Mouse (Mus musculus): ENCODE measurements around the gene Id1. TPM values are rescaled to one million over a fixed set of nuclear protein-coding genes. Genes with fewer than 3 reads are reported as not detected.
A peak's percentile ranks its signal among the peaks of the same experiment; 100 is the strongest.

Gene Id1
- polyA plus RNA-seq, 1 experiment, result 81.5 TPM

DNA sequence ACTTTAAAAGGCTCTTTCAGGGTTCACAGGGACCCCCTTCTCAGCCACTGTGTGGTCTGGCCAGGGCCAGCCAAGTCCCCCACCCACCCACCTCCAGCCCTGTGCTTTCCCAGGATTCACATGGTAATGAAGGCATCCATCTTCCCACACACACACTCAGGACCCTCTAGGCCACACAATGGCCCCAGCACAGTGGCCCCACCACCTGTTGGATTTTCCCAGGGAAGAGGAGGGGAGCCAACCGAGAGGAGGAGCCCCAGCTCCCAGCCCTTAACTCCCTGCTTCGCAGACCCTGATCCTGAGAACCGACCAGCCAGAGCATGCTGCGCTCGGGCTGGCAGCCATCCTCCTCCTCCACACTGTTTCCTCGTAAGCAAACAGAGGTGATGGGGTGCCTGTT, 18.0 kb upstream of the Id1 start:
- DNase-seq (ENCODE audit: extremely low spot score in 1 of 2, low spot score in 1 of 2), result no peak

DNA sequence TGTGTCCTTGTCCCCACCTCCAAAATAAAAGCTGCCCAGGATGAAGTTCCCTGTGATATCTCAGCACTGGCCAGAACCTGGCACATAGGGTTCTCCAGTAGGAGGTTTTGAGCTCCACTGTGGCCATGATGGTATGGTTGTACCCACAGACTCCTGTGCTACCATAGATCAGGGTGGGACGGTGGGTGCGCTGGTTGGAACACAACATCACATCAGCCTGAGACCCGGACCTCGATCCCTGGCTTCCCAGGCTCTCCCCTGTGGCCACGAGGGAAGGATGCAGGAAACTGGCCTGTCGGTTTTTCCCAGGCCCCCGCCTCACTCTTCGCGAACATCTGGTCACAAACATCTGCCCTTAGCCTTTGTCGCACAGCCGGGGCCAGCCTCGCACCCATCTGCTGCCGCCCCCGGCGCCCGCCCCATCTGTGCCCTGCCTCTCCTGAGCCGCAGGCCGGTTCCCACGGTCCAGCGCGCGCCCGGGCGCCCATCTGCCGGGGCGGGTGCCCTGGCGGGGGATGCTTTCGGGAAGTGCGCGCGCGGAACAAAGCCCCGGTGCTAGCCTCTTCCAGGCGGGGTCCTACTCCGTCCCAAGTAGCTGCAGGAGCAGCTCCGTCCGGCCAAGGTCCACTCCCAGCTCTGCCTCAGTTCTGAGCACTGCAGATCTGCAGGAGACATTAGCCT, 12.3 kb upstream of the Id1 start:
- no peak for DNase-seq (ENCODE audit: extremely low spot score in 1 of 2, low spot score in 1 of 2)

GRCm38 (mm10) chr2:152724332-152724723, 11.7 kb upstream of the Id1 start:
- DNase-seq (ENCODE audit: extremely low spot score in 1 of 2, low spot score in 1 of 2), result no peak

DNA sequence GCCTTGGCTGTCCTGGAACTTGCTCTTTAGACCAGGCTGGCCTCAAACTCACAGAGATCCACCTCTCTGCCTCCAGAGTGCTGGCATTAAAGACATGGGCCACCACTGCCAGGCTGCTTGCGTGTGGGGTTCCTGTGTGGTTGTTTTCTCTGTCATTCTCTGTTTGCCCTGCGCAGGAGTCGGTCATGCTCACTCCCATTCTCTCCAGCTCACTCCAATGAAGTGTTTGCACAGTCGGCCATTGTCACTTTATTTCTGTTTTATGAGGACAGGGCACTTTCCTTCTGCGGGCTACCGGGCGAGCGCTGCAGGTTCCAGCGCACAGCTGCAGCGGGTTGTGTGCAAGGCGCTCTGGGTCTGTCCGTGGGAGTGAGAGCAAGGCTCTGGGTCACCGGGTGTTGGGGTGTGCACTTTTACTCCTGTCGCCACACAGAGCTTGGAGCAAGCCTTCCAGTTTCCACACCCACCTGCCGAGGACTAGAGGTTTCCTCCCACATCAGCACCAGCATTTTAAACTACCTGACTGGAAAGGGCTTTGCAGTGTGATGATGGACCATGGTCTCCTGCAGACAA, 10.8 kb upstream of the Id1 start:
- no peak for DNase-seq (ENCODE audit: extremely low spot score in 1 of 2, low spot score in 1 of 2)

- no peak for DNase-seq (ENCODE audit: extremely low spot score in 1 of 2, low spot score in 1 of 2)
These were observed 9.8 kb upstream of the Id1 start for GRCm38 (mm10) chr2:152726213-152726612.

DNA sequence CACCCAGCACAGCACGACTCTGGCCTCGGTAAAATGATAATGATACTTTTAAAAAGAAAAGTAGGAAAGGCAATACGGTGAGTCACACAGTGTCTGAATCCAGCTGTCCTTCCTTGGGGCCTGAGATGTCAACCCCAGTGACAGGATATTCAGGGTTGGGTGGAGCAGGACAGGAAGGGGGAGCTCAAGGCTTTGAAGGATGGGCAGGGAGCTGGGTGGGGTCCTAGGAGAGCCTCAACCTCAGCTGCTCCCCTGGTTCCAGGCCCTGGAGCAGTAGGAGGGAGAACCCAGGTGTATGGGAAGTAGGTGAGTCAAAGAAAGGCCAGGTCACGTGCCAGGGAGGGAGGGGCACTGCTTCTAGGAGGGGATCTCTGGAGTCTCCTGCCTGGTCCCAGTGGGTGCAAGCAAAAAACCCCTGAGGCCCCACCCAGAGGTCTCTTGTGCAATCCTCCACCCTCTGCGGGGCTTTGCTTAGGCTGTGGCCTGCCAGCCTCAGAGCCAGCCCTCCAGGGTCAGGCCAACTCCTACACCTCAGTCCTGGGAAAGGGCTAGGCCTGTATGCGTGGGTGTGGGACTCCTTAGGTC, 9.2 kb upstream of the Id1 start:
- DNase-seq (ENCODE audit: extremely low spot score in 1 of 2, low spot score in 1 of 2), result no peak

- no peak for DNase-seq (ENCODE audit: extremely low spot score in 1 of 2, low spot score in 1 of 2)
These were observed 8.1 kb upstream of the Id1 start for GRCm38 (mm10) chr2:152727795-152728510.

- DNase-seq (ENCODE audit: extremely low spot score in 1 of 2, low spot score in 1 of 2), result no peak
These were observed 7.5 kb upstream of the Id1 start for GRCm38 (mm10) chr2:152728594-152728993.

DNA sequence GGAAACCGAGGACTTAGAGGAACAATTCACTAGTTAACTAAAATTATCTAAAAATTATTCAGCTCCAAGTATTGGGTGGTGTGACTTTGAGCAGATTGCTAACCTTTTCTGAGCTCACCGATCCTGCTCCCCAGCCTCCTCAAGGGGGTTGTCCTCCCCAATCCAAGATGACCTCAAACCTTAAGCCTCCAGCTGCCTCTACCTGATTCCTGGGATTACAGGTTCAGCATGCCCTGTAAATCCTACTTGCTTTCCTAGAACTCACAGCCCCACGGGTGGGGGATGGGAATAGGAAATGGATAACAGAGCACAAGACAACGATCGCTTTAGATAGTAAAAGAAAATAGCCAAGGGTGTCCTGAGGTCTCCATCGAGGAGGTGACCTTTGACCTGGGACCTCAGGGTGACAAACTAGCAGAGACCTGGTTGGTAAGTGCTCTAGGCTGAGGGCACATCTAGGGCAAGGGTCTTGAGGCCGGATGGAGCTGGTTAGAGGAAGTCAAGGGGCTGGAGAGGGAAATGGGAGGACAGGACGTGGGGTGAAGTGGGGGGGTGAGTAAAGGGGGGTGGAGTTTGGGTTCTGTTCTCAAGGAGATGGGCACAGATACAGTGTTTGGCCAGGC, 6.9 kb upstream of the Id1 start:
- DNase-seq (ENCODE audit: extremely low spot score in 1 of 2, low spot score in 1 of 2), result no peak

DNA sequence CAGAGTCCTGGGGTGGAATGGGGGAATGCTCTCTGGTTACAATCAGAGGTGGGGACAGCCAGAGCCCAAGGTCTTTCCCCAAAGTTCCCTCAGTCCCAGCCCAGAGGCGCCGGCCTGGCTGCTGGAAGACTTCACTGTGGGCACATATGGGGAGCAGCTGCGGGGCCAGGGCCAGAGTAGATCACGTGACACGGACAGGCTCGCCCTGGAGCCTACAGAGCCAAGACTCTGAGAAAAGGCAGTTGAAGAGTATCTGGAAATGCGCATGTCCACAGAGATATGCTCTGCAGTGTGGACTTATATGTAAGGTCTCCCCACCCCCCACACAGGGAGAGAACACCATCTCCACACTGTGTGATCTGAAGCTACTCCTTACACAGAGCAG, 6.4 kb upstream of the Id1 start:
- DNase-seq (ENCODE audit: extremely low spot score in 1 of 2, low spot score in 1 of 2), result no peak

DNA sequence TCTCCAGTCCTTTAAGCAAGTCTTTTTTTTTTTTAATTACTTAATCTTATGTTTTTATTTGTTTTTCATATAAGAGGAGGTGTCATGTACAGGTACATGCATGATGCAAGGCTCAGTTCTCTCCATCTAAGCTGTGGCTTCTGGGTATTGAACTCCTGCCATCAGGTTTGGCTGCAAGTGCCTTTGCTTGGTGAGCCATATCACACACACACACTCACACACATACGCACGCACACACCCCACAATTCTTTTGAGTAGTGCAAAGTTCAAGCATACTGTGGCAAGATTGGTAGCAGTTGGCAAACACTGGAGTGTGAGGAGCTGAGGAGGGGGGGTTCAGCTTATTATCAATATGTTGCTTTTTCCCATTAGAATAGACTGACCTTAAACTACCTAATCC, 2.9 kb upstream of the Id1 start:
- no peak for DNase-seq (ENCODE audit: extremely low spot score in 1 of 2, low spot score in 1 of 2)

DNA sequence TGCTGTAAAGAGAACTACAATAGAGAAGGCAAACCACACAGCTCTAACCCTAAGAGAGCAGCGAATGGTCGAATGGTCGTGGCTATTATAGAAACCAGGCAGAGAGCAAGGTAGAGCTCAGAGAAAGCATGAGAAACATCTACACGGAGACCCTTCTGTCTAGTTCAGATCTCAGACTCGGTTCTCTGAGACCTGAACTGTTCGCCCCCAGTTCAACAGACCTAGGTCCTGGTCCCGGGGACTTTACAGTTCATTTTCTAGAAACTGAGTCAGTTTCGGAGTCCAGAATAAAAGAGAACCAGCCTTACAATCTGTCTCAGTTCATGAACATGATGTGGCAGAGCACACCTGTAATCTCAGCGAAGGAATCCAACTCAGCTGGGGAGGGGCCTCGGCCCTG, 1.6 kb upstream of the Id1 start:
- no peak for DNase-seq (ENCODE audit: extremely low spot score in 1 of 2, low spot score in 1 of 2)

DNA sequence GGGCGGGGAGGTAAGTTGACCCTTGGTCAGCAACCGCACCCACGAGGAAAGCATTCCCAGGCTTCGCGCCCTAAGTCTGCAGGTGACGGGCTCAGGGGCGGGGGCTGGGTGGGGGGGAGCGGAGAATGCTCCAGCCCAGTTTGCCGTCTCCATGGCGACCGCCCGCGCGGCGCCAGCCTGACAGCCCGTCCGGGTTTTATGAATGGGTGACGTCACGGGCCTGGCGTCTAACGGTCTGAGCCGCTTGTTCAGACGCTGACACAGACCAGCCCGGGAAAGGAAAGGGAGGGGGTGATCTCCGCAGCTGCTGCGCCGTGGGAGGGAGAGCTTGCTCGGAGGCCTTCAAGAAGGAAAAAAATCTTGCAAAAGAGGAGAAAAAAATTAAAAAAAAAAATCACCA, 1.1 kb upstream of the Id1 start:
- DNase-seq (ENCODE audit: extremely low spot score in 1 of 2, low spot score in 1 of 2), result peak; percentile 88 to 96

GRCm38 (mm10) chr2:152736748-152737147, 697 bp downstream of the Id1 start:
- DNase-seq (ENCODE audit: extremely low spot score in 1 of 2, low spot score in 1 of 2), result peak in 1 of 2 experiments; percentile 27

DNA sequence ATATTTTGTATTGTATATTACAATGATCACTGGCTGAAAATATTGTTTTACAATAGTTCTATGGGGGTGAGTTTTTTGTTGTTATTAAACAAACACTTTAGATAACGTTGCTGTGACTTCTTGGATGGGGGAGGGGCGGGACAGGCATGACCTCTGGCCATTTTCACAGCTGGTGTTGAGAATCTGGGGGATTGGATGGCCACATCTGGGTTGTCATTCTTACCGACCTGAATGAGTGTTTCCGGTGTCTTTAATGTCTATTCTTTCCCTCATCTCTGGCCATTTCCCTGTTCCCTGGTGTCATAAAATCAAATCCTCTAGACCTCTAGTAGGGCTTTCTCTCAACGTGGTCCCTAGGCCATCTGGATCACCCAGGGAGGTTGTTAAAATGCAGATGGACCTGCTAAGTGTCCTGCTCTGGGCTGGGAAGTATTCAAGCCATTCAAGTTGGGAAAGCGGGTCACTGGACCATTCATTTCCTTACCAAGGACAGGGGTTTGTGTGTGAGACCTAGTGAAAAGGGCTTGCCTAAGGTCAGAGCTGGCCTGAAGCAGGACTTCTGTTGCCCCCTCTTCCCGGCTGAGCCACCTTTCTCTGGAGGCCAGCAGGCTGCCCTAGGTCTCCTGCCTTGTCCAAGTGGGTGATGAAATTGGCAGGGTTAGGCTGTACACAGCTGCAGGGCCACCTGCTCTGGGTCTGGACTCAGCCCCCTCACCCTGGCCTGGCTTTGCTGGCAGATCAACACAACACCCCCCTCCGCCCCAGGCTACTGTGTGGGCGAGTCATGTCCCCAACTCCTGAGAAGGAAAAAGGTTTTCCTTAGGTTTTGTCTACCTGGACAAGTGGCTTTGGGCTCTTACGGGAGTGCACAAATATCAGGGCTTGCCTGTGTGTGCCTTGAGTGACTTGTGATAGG, 1.5 kb downstream of the Id1 start:
- DNase-seq (ENCODE audit: extremely low spot score in 1 of 2, low spot score in 1 of 2), result no peak

DNA sequence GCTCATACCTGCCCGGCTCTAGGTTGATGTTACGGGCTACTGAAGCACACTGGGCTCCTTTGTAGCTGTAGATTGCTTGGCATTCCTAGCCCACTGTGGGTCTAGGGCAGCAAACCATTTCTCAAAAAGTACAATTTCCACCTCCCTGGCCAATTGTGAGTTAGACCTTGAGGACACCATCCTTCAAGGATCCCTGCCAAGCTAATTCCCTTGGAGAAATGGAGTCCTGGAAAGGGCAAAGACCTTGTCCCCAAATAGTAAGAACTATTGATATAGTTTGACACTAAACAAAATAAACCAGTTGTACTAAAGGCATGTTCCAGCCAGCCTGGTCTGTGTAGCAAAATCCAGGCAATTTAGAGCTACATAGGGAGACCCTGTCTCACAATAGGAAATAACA, 2.3 kb downstream of the Id1 start:
- DNase-seq (ENCODE audit: extremely low spot score in 1 of 2, low spot score in 1 of 2), result no peak

GRCm38 (mm10) chr2:152739031-152739841, 3.2 kb downstream of the Id1 start:
- DNase-seq (ENCODE audit: extremely low spot score in 1 of 2, low spot score in 1 of 2), result peak in 1 of 2 experiments; percentile 32

DNA sequence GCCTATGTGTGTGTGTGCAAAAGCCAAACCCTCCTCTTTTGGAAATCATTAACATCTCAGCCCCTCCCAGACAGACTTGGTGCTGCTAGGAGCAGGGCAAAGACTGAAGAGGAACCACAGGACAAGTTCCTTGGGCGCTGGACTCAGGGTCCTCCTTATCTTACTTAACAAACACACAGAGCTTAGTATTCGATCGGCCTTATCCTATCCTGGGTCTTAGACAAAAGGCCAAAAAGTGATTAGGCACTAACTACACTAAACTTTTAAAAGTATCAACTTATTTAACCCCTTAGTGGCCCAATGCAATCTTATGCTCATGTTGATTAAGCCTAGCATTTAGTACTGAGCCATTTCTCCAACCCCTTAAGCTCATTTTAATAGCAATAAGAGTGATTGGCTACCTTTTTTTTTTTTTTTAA, 3.8 kb downstream of the Id1 start:
- no peak for DNase-seq (ENCODE audit: extremely low spot score in 1 of 2, low spot score in 1 of 2)

DNA sequence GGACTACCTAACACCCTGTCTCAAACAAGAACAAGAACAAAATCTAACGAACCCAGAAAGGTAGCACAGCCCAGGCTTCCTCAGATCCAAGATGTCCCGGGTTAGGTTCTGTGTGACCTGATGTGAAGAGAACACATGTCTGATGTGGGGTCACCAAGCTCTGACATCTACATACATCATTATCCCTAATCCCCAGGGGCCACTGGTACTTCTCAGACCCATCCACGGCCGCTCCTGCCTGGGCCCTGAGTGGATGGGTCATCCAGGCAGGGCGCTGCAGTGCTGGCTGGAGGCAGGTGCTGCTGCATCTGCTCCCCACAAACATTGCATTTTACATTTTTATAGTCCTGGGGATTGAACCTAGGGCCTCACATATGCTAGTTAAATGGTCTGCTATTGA, 4.4 kb downstream of the Id1 start:
- no peak for DNase-seq (ENCODE audit: extremely low spot score in 1 of 2, low spot score in 1 of 2)
